Mouse (Mus musculus) right cerebral cortex, postnatal 25 days (tissue): ENCODE results near the gene Scarb1.
"Not testable (repeated sequence)": the region's sequence is repeated elsewhere in the genome, so short reads cannot be mapped to it uniquely, and the experiment has no call there.

Experiments
- DNase-seq: peaks from one replicate; pipeline ENCODE4 v3.0.0; 2022

The Scarb1 gene

GRCm38 (mm10) chr5:125340547-125341262 lies at the start of gene Scarb1:
Gene Scarb1 (minus strand): TSS chr5:125341094.
- DNase-seq = peak; percentile 83

- peak; percentile 77 for DNase-seq
Measured at GRCm38 (mm10) chr5:125389579-125390441, 48.9 kb upstream of the Scarb1 start, which contains the start of gene Ubc. Gene Ubc (minus strand): TSS chr5:125390202.

GRCm38 (mm10) chr5:125389131-125389578 lies 48.3 kb upstream of the Scarb1 start, which contains the start of gene Gm10382:
Gene Gm10382 (plus strand): TSS chr5:125389322.
- DNase-seq = peak; percentile 69

- DNase-seq = no peak
Measured at GRCm38 (mm10) chr5:125388358-125389092, 47.6 kb upstream of the Scarb1 start.

GRCm38 (mm10) chr5:125387295-125387694 lies 46.4 kb upstream of the Scarb1 start:
- not testable (repeated sequence) for DNase-seq

DNA sequence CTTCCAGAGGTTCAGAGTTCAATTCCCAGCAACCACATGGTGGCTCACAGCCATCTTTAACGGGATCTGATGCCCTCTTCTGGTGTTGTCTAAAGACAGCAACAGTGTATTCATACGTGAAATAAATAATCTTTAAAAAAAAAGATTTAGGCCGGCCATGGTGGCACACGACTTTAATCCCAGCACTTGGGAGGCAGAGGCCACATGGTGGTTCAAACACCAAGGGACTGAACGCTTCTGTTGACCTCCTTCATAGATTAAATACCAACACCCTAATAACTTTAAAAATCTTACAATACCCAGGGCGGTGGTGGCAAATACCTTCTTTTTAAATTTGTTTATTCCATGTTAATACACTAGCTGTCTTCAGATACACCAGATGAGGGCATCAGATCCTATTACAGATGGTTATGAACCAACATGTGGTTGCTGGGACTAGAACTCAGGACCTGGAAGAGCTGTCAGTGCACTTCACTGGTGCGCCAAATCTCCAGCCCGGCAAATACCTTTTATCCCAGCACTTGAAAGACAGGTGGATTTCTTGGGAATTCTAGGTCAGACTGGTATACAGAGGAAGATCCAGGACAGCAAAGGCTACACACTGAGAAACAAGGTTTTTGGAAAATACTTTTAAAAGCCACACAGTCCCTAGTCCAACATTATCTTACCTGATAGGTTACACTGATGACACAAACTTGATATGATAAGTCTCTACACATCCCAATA lies 44.5 kb upstream of the Scarb1 start:
- DNase-seq = no peak

DNA sequence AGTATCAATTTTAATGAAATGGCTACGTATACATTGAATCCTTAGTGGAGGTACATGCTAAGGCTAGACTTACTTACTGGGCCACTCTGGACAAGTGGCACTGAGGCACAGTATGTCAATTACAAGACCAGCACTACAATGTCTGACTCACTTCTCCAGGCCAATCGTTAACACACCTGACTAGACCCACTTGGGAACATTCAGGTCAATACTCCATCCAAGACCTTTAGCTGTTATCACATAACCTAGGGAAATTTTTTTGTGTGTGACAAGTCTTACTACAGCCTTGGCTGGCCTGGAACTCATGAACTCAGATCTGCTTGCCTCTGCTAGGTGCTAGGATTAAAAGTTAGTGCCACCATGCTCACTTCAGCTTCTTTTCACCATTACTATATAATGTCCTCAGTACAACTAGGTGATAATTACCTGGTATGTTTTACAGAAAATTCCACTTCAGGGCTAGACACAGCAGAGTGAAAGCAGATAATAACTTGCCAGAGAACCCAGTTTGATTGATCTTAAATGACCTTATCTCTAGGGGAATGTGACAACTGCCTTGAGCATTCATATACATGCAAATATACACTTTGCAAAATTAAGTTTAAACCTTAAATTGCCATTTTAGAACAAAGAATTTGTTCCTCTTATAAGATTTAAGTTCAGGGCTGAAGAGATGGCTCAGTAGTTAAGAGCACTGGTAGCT lies 43.8 kb upstream of the Scarb1 start:
- no peak for DNase-seq

DNA sequence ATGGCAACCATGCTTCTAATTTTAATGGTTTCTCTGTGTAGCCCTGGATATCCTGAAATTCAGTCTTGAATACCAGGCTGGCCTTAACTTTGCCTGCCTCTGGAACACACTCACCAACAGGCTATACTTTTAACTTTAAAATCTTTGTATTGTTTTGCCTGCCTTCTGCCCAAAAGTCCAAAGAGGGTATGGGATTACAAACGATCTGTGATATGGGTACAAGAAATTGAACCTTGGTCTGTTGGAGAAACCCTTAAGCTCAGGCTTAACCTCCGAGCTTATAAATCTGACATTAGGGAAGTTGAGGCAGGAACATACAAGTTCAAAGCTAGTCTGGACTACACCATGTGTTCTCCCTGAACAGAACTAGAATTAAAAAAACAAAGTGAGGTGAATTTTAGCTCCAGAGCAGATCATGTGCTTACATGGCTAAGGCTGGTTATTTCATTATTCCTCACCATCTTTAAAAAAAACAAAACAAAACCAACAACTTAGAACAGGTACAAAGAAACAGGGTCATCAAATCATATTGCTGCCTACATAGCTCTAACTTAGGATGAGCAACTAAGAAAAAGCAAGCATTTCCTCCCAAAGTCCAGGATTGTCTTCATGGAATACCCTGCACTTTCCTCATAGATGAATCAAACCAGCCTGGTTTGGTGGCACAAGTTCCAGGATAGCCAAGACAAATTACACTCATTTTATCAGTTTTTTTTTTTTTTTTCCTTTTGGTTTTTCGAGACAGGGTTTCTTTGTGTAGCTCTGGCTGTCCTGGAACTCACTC lies 42.9 kb upstream of the Scarb1 start:
- no peak for DNase-seq

DNA sequence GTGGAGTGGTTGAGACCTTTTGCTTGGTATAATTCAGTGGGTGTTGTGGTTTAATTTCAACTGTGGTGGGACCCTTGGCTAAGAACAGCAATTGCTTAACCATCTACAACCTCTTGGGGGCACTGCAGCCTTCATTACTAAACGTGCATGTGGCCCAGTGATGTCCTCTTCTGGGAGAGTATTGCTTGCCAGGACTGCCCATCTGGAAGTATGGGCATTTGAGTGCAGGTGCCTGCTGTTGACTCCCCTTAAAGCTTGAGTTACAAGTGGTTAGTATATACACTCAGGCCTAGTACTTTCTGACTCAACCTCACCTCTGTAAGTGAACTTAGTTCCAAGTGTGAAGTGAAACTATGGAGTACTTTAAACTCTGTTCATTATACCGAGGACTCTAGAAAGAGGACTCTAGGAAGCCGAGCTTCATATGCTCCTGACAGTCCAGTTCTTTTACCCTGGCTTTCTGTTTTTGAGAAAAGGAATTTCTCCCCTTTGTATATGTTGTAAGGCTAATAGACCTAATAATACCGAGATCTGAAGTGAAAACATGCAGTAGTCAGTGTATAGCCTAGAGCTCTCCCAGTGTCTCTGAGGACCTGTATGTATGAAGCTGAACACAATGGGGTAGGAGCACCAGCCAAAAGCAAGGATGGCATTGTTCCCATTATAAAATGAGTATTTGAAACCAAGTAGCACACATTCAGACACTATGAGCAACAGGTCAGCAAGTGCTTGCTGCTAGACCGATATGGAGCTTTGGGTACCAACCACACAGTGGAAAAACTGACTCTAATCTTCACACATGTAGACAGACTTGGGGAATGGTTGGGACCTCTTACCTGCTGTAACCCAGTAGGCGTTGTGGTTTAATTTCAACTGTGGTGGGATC lies 42.0 kb upstream of the Scarb1 start:
- DNase-seq = peak; percentile 43

GRCm38 (mm10) chr5:125381954-125382672 lies 41.2 kb upstream of the Scarb1 start:
- DNase-seq = no peak

DNA sequence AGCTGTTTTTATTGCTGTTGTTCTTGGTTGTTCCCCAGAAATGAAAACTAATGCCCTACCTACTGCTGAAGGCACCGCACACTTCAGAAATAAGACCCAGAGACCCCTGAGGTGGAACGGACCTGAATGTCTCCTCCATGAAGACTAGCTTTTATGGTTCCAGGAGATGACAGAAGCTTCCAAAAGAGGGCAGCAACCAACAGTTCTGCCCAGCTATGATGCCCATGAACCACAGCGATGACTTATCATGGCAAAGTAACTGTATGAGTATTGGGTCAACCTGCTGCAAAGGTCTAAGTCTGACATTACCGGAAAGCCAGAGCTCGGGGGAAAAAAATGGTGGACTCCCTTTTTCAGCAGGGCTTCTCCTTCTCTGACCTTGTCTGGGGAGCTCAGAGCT lies 38.0 kb upstream of the Scarb1 start:
- DNase-seq = no peak

DNA sequence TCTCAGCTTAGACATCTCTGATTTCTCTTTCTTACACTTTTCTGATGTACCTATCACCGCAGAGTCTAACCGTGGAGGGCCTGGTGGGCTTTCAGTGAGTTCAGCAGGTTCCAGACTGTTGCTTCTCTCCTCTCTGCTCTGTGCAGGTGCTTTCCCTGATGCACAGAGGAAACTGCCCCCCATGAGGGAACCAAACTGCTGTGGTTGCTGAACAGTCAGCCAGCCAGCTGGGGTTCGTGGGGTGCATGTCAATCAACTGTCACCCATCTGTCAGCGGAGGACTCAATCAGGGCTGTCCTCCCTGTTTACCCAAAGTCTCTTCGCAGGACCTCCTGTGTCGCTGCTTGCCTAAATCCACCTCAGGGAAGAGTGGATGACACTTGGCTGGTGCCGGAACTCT lies 36.3 kb upstream of the Scarb1 start:
- no peak for DNase-seq

- no peak for DNase-seq
Measured at GRCm38 (mm10) chr5:125375871-125376270, 35.0 kb upstream of the Scarb1 start.

- DNase-seq = no peak
Measured at GRCm38 (mm10) chr5:125372027-125372426, 31.1 kb upstream of the Scarb1 start.

- no peak for DNase-seq
Measured at GRCm38 (mm10) chr5:125370950-125371693, 30.2 kb upstream of the Scarb1 start.

- peak; percentile 50 for DNase-seq
Measured at GRCm38 (mm10) chr5:125368568-125368967, 27.7 kb upstream of the Scarb1 start.

DNA sequence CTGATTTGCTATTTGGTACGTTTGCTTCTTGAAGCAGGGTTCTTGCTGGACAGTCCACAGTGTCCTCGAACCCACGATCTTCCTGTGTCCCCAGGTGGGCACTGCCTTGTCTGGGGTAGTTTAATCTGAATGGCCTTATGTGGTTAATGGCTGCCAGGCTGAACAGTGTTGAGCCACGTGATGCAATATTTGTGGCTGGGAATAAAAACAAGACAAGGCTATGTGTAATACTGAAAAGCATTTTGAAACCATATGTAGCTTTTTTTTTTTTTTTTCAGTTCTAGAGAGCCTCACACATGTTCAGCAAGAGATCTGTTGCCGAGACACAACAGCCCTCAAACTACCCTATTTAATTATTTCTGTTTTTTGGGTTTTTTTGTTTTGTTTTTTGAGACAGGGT lies 27.3 kb upstream of the Scarb1 start:
- DNase-seq = no peak

- DNase-seq = no peak
Measured at GRCm38 (mm10) chr5:125364851-125365429, 24.0 kb upstream of the Scarb1 start.
